Mouse (Mus musculus) brain, embryonic 14.5 days (tissue): ENCODE measurements at regions not wholly inside any gene's neighbourhood (a gene's known extent, or its start where the extent isn't known, plus 50 kb on each side); places are given as distances from the start of the nearest gene placed in this dataset.

Experiments
- DNase-seq: peaks from one replicate; pipeline ENCODE4 v3.0.0-alpha.2; 2011; ENCODE audit warnings: low read depth
- CTCF ChIP-seq: fragments of 200-500 bp; IDR thresholded peaks from 2 replicates; pipeline ENCODE4 v1.5.1; 2012; ENCODE audit warnings: inconsistent platforms, mild to moderate bottlenecking, moderate library complexity, borderline replicate concordance; ENCODE audit not compliant: insufficient read depth, insufficient read length; ENCODE audit errors: extremely low read depth
- POLR2A ChIP-seq: fragments of 200-500 bp; IDR thresholded peaks from 2 replicates; pipeline ENCODE4 v1.6.1; 2012; ENCODE audit warnings: mild to moderate bottlenecking, inconsistent platforms, borderline replicate concordance; ENCODE audit not compliant: poor library complexity, insufficient read depth, insufficient read length, severe bottlenecking; ENCODE audit errors: extremely low read depth

DNA sequence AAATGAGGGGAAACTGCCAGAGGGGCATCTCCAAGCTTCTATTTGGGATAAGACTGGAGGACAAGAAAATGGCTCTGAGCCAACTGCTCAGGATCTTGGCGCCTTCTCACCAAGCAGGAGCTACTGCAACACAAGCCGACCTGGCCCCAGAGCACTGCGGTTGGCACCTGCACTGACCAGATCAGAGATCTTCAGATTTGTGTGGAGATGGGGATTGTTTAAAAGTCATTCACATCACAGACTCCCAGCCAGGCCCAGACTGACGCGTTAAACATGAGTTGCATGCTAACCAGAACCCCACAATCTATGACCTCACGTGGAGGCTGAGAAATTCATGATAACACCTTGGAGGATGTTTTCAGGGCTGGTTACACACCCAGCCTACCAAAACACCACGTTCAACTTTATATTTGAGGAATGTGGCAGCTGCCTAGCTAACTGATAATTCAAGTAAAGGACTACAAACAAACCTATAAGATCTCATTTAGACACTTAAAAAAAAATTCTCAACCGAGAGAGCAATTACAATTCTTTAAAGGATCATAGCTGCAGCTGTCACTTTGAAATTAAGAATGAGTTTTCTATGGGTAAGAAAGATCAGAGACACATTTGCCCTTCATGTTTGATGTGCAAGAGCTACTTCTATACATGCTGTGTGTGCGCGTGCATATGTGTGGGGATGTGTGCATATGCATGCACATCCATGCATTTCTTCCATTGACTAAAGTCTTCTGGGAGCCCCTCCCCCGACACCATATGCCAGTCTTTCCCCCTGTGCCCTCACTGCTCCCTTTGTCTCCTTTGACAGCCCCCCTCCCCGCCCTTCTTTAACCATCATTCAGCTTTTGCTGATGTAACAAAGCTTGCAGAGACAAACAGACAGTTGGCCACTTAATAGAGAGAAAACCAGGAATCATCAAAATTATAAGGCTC is 484.8 kb upstream of the Cited2 start:
- peak; percentile 84 for DNase-seq
- no peak for TF ChIP-seq CTCF

GRCm38 (mm10) chr10:17248270-17248669 is 474.7 kb upstream of the Cited2 start:
- no peak for TF ChIP-seq CTCF
- TF ChIP-seq POLR2A = no peak
- no peak for DNase-seq

DNA sequence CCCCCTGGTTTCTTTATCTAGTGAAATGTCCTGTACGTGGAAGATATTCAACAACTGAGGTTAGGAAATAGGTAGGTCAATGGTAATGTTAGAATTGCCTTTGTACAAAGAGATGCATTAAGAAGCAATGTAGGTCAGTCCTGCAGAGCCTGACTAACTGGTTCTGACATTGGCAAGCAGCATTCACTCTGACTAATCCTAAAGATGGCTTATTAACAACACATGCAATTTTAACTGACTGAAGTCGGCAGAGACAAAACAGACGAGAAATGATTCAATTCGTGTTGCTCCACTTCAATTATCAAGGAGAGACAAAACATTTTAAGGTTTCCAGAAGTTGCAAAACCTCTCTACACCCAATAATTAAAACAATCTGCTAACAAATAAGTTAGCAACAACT is 470.0 kb upstream of the Cited2 start:
- no peak for TF ChIP-seq CTCF
- TF ChIP-seq POLR2A = no peak
- no peak for DNase-seq

- DNase-seq = peak; percentile 36
- TF ChIP-seq POLR2A = no peak
- no peak for TF ChIP-seq CTCF
Observed at GRCm38 (mm10) chr10:17260154-17260553, 462.9 kb upstream of the Cited2 start.

DNA sequence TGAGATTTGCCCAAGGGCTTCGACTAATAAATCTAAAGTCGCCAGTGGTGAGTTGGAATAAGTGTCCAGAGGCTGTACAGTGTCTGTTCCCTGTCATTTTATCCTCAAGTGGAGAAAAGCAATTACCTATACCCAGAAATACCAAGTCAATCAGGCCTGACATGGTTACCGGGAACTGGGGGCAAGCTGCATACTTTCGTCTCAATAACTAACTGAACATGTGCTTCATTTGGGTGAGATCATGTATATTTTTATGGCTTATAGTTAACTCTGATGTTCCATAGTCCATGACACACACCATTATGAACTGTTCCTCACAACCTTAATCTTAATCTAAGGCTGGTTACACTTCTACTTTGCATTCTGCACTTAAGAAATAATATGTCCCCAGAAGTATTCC is 462.4 kb upstream of the Cited2 start:
- no peak for DNase-seq
- TF ChIP-seq POLR2A (no peak), CTCF (no peak)

- no peak for DNase-seq
- no peak for TF ChIP-seq POLR2A
- TF ChIP-seq CTCF = no peak
Observed at GRCm38 (mm10) chr10:17261192-17261824, 461.7 kb upstream of the Cited2 start.

DNA sequence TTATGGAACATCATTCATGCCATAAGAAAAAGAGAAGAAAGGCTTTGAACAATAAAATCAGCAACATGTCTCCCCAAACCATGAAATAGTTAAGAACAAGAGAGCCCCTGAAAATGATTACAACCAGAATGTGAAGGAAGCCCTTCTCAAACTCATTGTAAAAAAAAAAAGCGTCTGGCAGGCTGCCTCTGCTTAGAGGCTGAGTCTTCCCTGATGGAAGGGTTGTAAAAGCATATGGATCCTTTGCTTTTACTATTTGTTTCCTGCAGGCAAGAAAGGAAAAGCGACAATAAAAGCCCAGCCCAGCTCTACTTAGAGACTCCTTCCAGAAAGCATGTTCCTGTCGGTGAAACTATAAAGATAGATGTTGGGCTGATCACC is 461.2 kb upstream of the Cited2 start:
- no peak for TF ChIP-seq POLR2A
- TF ChIP-seq CTCF = no peak
- DNase-seq = peak; percentile 16

- TF ChIP-seq POLR2A (no peak), CTCF (no peak)
- no peak for DNase-seq
Observed at GRCm38 (mm10) chr10:17272646-17273045, 450.4 kb upstream of the Cited2 start.

GRCm38 (mm10) chr10:17273855-17274254 is 449.2 kb upstream of the Cited2 start:
- TF ChIP-seq POLR2A (no peak), CTCF (no peak)
- no peak for DNase-seq

GRCm38 (mm10) chr10:17275214-17275613 is 447.8 kb upstream of the Cited2 start:
- DNase-seq = no peak
- TF ChIP-seq CTCF = no peak
- TF ChIP-seq POLR2A = no peak

DNA sequence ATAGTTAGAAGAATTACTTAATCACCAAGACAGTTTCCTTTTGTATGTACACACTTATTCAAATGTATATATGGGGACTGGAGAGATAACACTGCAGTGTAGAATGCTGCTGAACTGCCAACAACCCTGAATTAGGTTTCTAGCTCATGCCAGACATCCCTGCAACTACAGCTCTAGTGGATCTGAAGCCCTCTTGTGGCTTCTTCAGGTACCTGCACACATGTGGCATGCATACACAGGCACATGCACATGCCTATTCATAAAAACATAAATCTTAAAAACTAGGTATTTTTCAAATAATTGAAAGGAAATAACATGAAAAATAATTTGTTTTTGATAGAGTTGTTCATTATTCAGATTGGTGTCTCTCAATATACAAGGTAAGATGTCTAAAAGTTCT is 445.1 kb upstream of the Cited2 start:
- no peak for DNase-seq
- no peak for TF ChIP-seq CTCF

DNA sequence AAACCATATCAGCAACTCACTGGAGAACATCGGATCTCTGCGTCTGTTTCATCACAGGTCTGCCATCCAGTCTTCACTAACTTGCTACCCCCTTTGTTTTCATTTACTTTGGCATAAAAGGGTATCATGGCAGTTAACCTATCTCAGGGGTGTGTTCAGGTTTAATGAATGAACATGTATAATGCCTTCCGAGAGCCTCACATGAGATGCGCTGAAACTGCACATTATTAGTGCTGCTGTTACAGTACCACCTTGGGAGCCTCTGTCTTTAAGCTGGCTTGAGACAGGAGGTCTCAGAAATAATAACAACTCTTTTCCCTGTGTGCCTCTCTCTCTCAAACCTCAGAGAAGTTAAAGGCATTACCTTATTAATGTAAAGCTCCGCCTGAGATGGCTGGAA is 438.2 kb upstream of the Cited2 start:
- no peak for DNase-seq
- TF ChIP-seq POLR2A = no peak
- TF ChIP-seq CTCF = no peak

GRCm38 (mm10) chr10:17287141-17287540 is 435.9 kb upstream of the Cited2 start:
- TF ChIP-seq CTCF (no peak), POLR2A (no peak)
- no peak for DNase-seq

- TF ChIP-seq POLR2A (no peak), CTCF (no peak)
- DNase-seq = peak; percentile 24
Observed at GRCm38 (mm10) chr10:17288231-17288630, 434.8 kb upstream of the Cited2 start.
